Mouse (Mus musculus) intestine, postnatal 0 days (tissue): ENCODE data around the gene Kcnj15. TPM values are rescaled to one million over a fixed set of nuclear protein-coding genes. Genes with fewer than 3 reads are reported as not detected.

Source experiments
- ATAC-seq: fragments of 200-750 bp; cut with Nextera tagmentation; 2 replicates; pipeline ENCODE4 v1.8.0; 2017; ENCODE audit warnings: mild to moderate bottlenecking, moderate TSS enrichment, moderate library complexity
- H3K27ac ChIP-seq: fragments of 300-500 bp; sonication (generic); 2 replicates; pipeline ENCODE4 v1.5.1; 2014; ENCODE audit warnings: mild to moderate bottlenecking, low read depth, low read length, moderate library complexity
- H3K27me3 ChIP-seq: fragments of 300-500 bp; sonication (generic); replicated peaks from 2 replicates; pipeline ENCODE4 v1.6.1; 2014; ENCODE audit warnings: low read length, mixed read lengths; ENCODE audit not compliant: control insufficient read depth, insufficient read depth
- H3K36me3 ChIP-seq: fragments of 300-500 bp; sonication (generic); 2 replicates; pipeline ENCODE4 v1.6.1; 2014; ENCODE audit warnings: mild to moderate bottlenecking, moderate library complexity; ENCODE audit not compliant: control insufficient read depth, insufficient read depth
- H3K4me1 ChIP-seq: fragments of 300-500 bp; sonication (generic); replicated peaks from 2 replicates; pipeline ENCODE4 v1.6.1; 2014; ENCODE audit warnings: antibody characterized with exemption, low read length, mixed read lengths; ENCODE audit not compliant: control insufficient read depth, insufficient read depth
- H3K4me2 ChIP-seq: fragments of 300-500 bp; sonication (generic); replicated peaks from 2 replicates; pipeline ENCODE4 v1.6.1; 2014; ENCODE audit warnings: low read depth, mild to moderate bottlenecking, moderate library complexity
- H3K4me3 ChIP-seq: fragments of 300-500 bp; sonication (generic); 2 replicates; pipeline ENCODE4 v1.5.1; 2014; ENCODE audit warnings: low read depth, low read length
- H3K9ac ChIP-seq: fragments of 300-500 bp; sonication (generic); 2 replicates; pipeline ENCODE4 v1.6.1; 2014; ENCODE audit warnings: mild to moderate bottlenecking, low read depth, low read length
- H3K9me3 ChIP-seq: fragments of 300-500 bp; sonication (generic); 2 replicates; pipeline ENCODE4 v1.6.1; 2016; ENCODE audit warnings: mixed run types; ENCODE audit not compliant: control insufficient read depth
- CTCF ChIP-seq: sonication (generic); IDR thresholded peaks from 2 replicates; pipeline ENCODE4 v1.5.1; 2016; ENCODE audit warnings: low read depth, mild to moderate bottlenecking, control low read depth, antibody characterized with exemption, moderate library complexity
- WGBS: fragments of 180-500 bp; shearing (Covaris S2); extraction: QIAGEN DNeasy Blood & Tissue Kit; methylation state at CpG from one replicate; pipeline ENCODE4 v1.1.7; 2014; 5-methylcytosine and 5-hydroxymethylcytosine counted together
- polyA plus RNA-seq: library from polyadenylated mRNA; unstranded; fragments of >200 nt; fragmentation: Nextera tagmentation; extraction: Ambion mirVana; gene quantifications from 2 replicates; pipeline ENCODE4 v1.2.1, GENCODE M21; 2015

Gene Kcnj15
- polyA plus RNA-seq, 1 experiment from 2014 or later = 0.27 TPM

- ATAC-seq = no peak
- H3K9me3 ChIP-seq = no peaks in the 10 kb centered on the region
- WGBS = 84% methylated on average over 4 of the region's 4 CpGs
Measured at GRCm38 (mm10) chr16:95285043-95285442, 27.7 kb downstream of the Kcnj15 start.

GRCm38 (mm10) chr16:95285767-95286166 is 28.4 kb downstream of the Kcnj15 start:
- no peak for TF ChIP-seq CTCF
- ATAC-seq = no peak
- Histone ChIP-seq H3K27me3 (peaks cover 4% of the 10 kb centered on the region; the same call in 1 of the 2 replicates), H3K9ac (no peak overlapping the region), H3K4me3 (no peak overlapping the region), H3K4me1 (no peaks in the 10 kb centered on the region), H3K4me2 (no peak overlapping the region), H3K27ac (no peak overlapping the region), H3K36me3 (no peaks in the 10 kb centered on the region), H3K9me3 (no peaks in the 10 kb centered on the region)
- 83% methylated on average over 4 of the region's 4 CpGs for WGBS

More at GRCm38 (mm10) chr16:95285043-95285442, 27.7 kb downstream of the Kcnj15 start:
- Histone ChIP-seq H3K4me3 (no peak overlapping the region), H3K9ac (no peak overlapping the region), H3K27ac (no peak overlapping the region), H3K36me3 (no peaks in the 10 kb centered on the region), H3K4me2 (no peak overlapping the region), H3K4me1 (no peaks in the 10 kb centered on the region), H3K27me3 (peaks cover 4% of the 10 kb centered on the region; the same call in 1 of the 2 replicates)
- TF ChIP-seq CTCF = no peak

GRCm38 (mm10) chr16:95287656-95288055 is 30.3 kb downstream of the Kcnj15 start:
- Histone ChIP-seq H3K4me1 (no peaks in the 10 kb centered on the region), H3K36me3 (no peaks in the 10 kb centered on the region), H3K27ac (no peak overlapping the region), H3K4me2 (no peak overlapping the region), H3K4me3 (no peak overlapping the region), H3K27me3 (peaks cover 8% of the 10 kb centered on the region; the same call in 1 of the 2 replicates), H3K9me3 (no peaks in the 10 kb centered on the region), H3K9ac (no peak overlapping the region)
- 81% methylated on average over 2 of the region's 2 CpGs for WGBS
- no peak for ATAC-seq
- no peak for TF ChIP-seq CTCF

DNA sequence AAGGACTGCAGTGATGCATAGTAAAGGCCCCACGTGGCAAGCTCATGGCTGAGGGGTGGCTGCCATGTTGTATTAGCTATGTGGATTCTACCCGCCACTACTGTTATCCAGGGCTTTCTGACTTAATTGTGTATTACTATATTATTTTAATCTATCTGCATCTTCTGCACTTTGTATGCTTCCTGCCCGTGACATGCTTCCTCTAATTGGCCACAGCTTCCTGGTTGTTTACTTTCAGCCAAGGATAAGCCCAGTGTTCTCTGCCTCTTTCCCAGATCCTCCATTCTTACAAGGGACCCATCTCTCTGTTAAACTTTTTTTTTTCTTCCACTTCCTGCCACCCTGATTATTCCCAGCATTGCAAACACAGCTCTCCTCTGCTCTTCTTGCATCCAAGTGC is 32.0 kb downstream of the Kcnj15 start:
- Histone ChIP-seq H3K27ac (no peak overlapping the region), H3K9ac (no peak overlapping the region), H3K4me1 (no peaks in the 10 kb centered on the region), H3K27me3 (peaks cover 8% of the 10 kb centered on the region; the same call in 1 of the 2 replicates), H3K4me2 (no peak overlapping the region), H3K36me3 (no peaks in the 10 kb centered on the region), H3K9me3 (no peaks in the 10 kb centered on the region), H3K4me3 (no peak overlapping the region)
- no peak for ATAC-seq
- no peak for TF ChIP-seq CTCF
- 72% methylated on average over 3 of the region's 3 CpGs for WGBS

DNA sequence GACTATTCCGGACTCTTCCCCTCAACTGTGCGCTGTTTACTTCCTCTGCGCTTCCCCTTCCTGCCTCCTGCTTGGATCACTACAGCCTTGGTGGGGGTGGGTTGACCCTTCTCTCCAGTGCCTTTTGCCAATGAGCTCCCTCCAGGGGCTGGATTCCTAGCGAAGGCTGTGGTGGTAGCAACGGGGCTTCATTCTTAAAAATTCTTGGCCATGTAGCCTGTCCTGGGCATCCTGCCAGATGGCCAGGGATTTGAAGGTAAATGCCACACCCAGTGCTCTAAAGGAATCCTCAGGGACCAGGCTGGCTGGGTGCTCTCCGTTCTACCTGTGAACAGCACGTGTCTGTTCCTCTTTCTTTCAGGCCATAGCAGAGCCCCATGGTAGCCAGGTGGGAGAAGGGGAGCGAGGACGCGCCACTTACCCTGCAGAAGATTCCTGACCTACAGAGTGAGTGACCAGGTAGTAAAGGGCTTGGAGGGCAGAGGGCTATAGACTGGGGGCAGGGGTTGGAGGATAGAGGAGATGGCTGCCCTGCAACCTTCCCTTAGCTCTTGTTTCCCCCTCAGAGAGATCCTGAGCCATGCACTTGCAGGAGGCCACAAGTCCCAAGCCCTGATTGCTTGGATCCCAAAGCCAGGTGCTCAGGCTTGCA is 34.2 kb downstream of the Kcnj15 start:
- WGBS = 54% methylated on average over 10 of the region's 10 CpGs
- Histone ChIP-seq H3K4me2 (no peak overlapping the region), H3K4me3 (no peak overlapping the region), H3K9me3 (no peaks in the 10 kb centered on the region), H3K27ac (no peak overlapping the region), H3K27me3 (peaks cover 13% of the 10 kb centered on the region; the same call in 1 of the 2 replicates), H3K9ac (no peak overlapping the region), H3K36me3 (no peaks in the 10 kb centered on the region), H3K4me1 (no peaks in the 10 kb centered on the region)
- no peak for ATAC-seq
- no peak for TF ChIP-seq CTCF

GRCm38 (mm10) chr16:95292843-95293505 is 35.6 kb downstream of the Kcnj15 start:
- H3K4me1 ChIP-seq = 0 out of 2 replicates have a peak, but pooled peaks cover 4% of the 10 kb centered on the region
- ATAC-seq = no peak
- no peaks in the 10 kb centered on the region for H3K36me3 ChIP-seq
- H3K4me3 ChIP-seq = no peak overlapping the region
- TF ChIP-seq CTCF = no peak
- H3K9ac ChIP-seq = no peak overlapping the region
- no peak overlapping the region for H3K4me2 ChIP-seq
- WGBS = 57% methylated on average over 14 of the region's 14 CpGs
- no peak overlapping the region for H3K27ac ChIP-seq
- no peaks in the 10 kb centered on the region for H3K9me3 ChIP-seq
- peaks cover 17% of the 10 kb centered on the region; the same call in 1 of the 2 replicates for H3K27me3 ChIP-seq
